Mouse (Mus musculus): ENCODE data around the gene Sfxn5. TPM values are rescaled to one million over a fixed set of nuclear protein-coding genes. Genes with fewer than 3 reads are reported as not detected.

Gene Sfxn5
- polyA plus RNA-seq, 1 experiment from 2014 or later, result 8.3 TPM

GRCm38 (mm10) chr6:85332351-85332999 lies 747 bp downstream of the Sfxn5 start:
- ATAC-seq (ENCODE audit: insufficient number of reproducible peaks, insufficient read depth, low FRiP score, low TSS enrichment, low read depth), result peak; percentile 58
- H3K27me3 ChIP-seq, result peaks cover 47% of the 10 kb centered on the region
- peaks cover 14% of the 10 kb centered on the region for H3K4me1 ChIP-seq (replicated peaks)
- peak overlapping the region; percentile 68 for H3K4me3 ChIP-seq (replicated peaks)
- no peaks in the 10 kb centered on the region for H3K9me3 ChIP-seq
- H3K36me3 ChIP-seq, result 0 out of 2 replicates have a peak, but pooled peaks cover 10% of the 10 kb centered on the region
- H3K27ac ChIP-seq, result 0 out of 2 replicates have a peak overlapping the region, but pooled peaks have one; percentile 17
- peak overlapping the region; percentile 96 for H3K4me2 ChIP-seq
- peak overlapping the region; percentile 71 for H3K9ac ChIP-seq (replicated peaks)
- WGBS, result under 1% methylated on average over 41 of the region's 41 CpGs

DNA sequence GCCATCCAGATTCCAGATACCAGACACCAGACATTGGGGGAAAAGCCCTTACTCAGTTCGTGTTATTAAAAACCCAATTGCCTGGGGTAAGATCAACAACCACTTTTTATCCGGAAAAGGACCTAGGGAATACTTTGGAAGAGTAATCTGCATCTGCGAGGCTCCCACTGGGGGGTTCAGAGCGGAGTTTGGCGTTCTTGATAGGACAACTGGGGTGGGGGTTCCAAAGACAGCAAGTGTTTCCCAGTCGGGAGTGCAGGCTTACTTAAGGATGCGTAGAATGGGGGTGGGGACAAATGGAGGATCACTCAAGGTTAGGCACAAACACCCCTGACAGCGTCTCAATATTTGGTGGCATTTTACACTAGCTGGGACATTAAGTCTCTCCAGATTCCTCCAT lies 1.5 kb downstream of the Sfxn5 start:
- Histone ChIP-seq H3K9ac (replicated peaks) (no peak overlapping the region), H3K27me3 (peaks cover 40% of the 10 kb centered on the region), H3K4me3 (replicated peaks) (peak overlapping the region; percentile 68), H3K4me1 (replicated peaks) (peaks cover 14% of the 10 kb centered on the region), H3K36me3 (0 out of 2 replicates have a peak, but pooled peaks cover 3% of the 10 kb centered on the region), H3K9me3 (no peaks in the 10 kb centered on the region), H3K4me2 (peak overlapping the region; percentile 96), H3K27ac (no peak overlapping the region)
- no peak for ATAC-seq (ENCODE audit: insufficient number of reproducible peaks, insufficient read depth, low FRiP score, low TSS enrichment, low read depth)
- 10% methylated on average over 8 of the region's 8 CpGs for WGBS

GRCm38 (mm10) chr6:85331221-85331735 lies 1.9 kb downstream of the Sfxn5 start:
- peaks cover 35% of the 10 kb centered on the region for H3K27me3 ChIP-seq
- no peak for ATAC-seq (ENCODE audit: insufficient number of reproducible peaks, insufficient read depth, low FRiP score, low TSS enrichment, low read depth)
- H3K4me3 ChIP-seq (replicated peaks), result no peak overlapping the region
- H3K4me1 ChIP-seq (replicated peaks), result peaks cover 14% of the 10 kb centered on the region
- WGBS, result 51% methylated on average over 6 of the region's 6 CpGs
- H3K9me3 ChIP-seq, result no peaks in the 10 kb centered on the region
- H3K36me3 ChIP-seq, result no peaks in the 10 kb centered on the region
- H3K9ac ChIP-seq (replicated peaks), result no peak overlapping the region
- no peak overlapping the region for H3K4me2 ChIP-seq
- no peak overlapping the region for H3K27ac ChIP-seq

GRCm38 (mm10) chr6:85329666-85330185 lies 3.5 kb downstream of the Sfxn5 start:
- ATAC-seq (ENCODE audit: insufficient number of reproducible peaks, insufficient read depth, low FRiP score, low TSS enrichment, low read depth), result no peak
- Histone ChIP-seq H3K4me3 (replicated peaks) (no peak overlapping the region), H3K27me3 (peaks cover 23% of the 10 kb centered on the region), H3K27ac (no peak overlapping the region), H3K9me3 (no peaks in the 10 kb centered on the region), H3K9ac (replicated peaks) (no peak overlapping the region), H3K4me2 (no peak overlapping the region), H3K4me1 (replicated peaks) (peaks cover 17% of the 10 kb centered on the region), H3K36me3 (no peaks in the 10 kb centered on the region)
- WGBS, result 88% methylated on average over 4 of the region's 4 CpGs

DNA sequence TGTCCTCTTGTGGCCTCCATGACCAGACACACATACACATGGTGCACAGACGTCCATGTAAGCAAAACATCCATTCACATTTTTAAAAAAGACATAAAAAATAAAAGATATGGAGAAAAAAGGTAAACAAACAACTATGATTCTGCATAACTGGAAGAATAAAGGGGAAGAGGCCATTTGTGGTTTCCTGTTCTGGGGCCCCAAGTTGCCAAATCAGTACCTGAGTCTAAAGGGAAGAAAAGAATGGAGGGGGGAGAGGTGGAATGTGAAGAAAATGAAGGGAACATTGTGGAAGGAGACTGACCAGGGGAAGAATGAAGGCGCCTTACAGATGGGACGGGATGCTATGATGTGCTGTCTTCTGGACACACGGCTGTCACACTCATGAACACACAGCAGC lies 6.7 kb downstream of the Sfxn5 start:
- peaks cover 11% of the 10 kb centered on the region for H3K27me3 ChIP-seq
- ATAC-seq (ENCODE audit: insufficient number of reproducible peaks, insufficient read depth, low FRiP score, low TSS enrichment, low read depth), result no peak
- no peaks in the 10 kb centered on the region for H3K9me3 ChIP-seq
- H3K36me3 ChIP-seq, result no peaks in the 10 kb centered on the region
- 83% methylated on average over 4 of the region's 4 CpGs for WGBS
- H3K4me2 ChIP-seq, result no peak overlapping the region
- H3K9ac ChIP-seq (replicated peaks), result no peak overlapping the region
- no peak overlapping the region for H3K4me3 ChIP-seq (replicated peaks)
- peaks cover 3% of the 10 kb centered on the region; the same call in 1 of the 2 replicates for H3K4me1 ChIP-seq (replicated peaks)
- no peak overlapping the region for H3K27ac ChIP-seq

GRCm38 (mm10) chr6:85325109-85325508 lies 8.1 kb downstream of the Sfxn5 start:
- H3K4me3 ChIP-seq (replicated peaks), result no peak overlapping the region
- H3K9me3 ChIP-seq, result no peaks in the 10 kb centered on the region; the same call in 1 of the 2 replicates
- no peak for ATAC-seq (ENCODE audit: insufficient number of reproducible peaks, insufficient read depth, low FRiP score, low TSS enrichment, low read depth)
- WGBS, result 55% methylated on average over 2 of the region's 2 CpGs
- no peaks in the 10 kb centered on the region for H3K36me3 ChIP-seq
- peaks cover 3% of the 10 kb centered on the region; the same call in 1 of the 2 replicates for H3K4me1 ChIP-seq (replicated peaks)
- H3K4me2 ChIP-seq, result no peak overlapping the region
- no peaks in the 10 kb centered on the region; the same call in 1 of the 2 replicates for H3K27me3 ChIP-seq
- no peak overlapping the region for H3K9ac ChIP-seq (replicated peaks)
- H3K27ac ChIP-seq, result no peak overlapping the region

DNA sequence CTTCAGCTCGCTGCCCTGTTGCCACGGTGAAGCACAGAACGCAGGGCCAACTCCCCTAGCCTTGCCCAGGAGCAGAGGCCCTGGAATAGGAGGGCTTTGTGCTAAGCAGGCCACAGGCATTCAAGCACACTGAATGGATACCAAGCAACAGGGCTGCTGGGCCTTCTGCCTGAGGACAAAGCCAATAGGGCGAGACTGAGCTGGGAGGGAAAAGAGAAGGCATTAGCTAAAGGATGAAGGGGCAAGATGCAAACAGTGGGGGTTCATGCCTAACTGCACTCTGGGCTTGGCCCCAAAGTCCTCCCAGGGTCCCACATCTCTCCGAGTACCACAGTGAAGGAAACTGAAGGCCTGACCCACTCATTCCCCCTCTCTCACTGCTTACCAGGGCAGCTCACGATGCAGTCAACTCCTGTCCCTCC lies 12.8 kb downstream of the Sfxn5 start:
- WGBS, result 82% methylated on average over 6 of the region's 6 CpGs
- Histone ChIP-seq H3K4me2 (no peak overlapping the region), H3K9me3 (no peaks in the 10 kb centered on the region; the same call in 1 of the 2 replicates), H3K4me1 (replicated peaks) (peaks cover 3% of the 10 kb centered on the region; the same call in 1 of the 2 replicates), H3K4me3 (replicated peaks) (no peak overlapping the region), H3K27me3 (no peaks in the 10 kb centered on the region), H3K27ac (no peak overlapping the region), H3K36me3 (no peaks in the 10 kb centered on the region), H3K9ac (replicated peaks) (no peak overlapping the region)
- ATAC-seq (ENCODE audit: insufficient number of reproducible peaks, insufficient read depth, low FRiP score, low TSS enrichment, low read depth), result no peak

DNA sequence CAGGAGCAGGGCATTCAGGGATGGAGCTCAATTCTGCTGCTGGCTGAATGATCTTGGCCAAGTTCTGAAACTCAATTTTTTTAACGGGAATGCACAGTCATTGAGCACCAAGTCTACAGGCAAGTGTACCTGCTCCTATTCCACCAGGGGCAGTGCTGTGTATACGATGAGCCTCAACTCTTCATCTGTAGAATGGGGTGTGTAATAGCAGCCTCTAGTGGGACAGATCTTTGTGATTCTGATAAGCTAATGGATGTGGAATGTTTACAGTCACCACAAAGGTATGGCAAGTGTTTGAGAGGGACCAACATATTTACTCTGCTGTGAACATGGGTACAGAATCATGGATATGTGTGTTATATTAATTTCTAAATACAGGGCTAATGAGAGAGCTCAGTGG lies 17.0 kb downstream of the Sfxn5 start:
- ATAC-seq (ENCODE audit: insufficient number of reproducible peaks, insufficient read depth, low FRiP score, low TSS enrichment, low read depth), result no peak
- Histone ChIP-seq H3K36me3 (no peaks in the 10 kb centered on the region), H3K9ac (replicated peaks) (no peak overlapping the region), H3K4me1 (replicated peaks) (peaks cover 10% of the 10 kb centered on the region; the same call in 1 of the 2 replicates), H3K27ac (no peak overlapping the region), H3K27me3 (no peaks in the 10 kb centered on the region), H3K4me2 (no peak overlapping the region), H3K4me3 (replicated peaks) (no peak overlapping the region), H3K9me3 (no peaks in the 10 kb centered on the region; the same call in 1 of the 2 replicates)
- 90% methylated on average over 2 of the region's 2 CpGs for WGBS

GRCm38 (mm10) chr6:85314064-85314798 lies 19.0 kb downstream of the Sfxn5 start:
- no peaks in the 10 kb centered on the region for H3K9me3 ChIP-seq
- no peak overlapping the region for H3K9ac ChIP-seq (replicated peaks)
- H3K27ac ChIP-seq, result no peak overlapping the region
- no peak for ATAC-seq (ENCODE audit: insufficient number of reproducible peaks, insufficient read depth, low FRiP score, low TSS enrichment, low read depth)
- H3K4me2 ChIP-seq, result no peak overlapping the region
- H3K4me3 ChIP-seq (replicated peaks), result no peak overlapping the region
- no peaks in the 10 kb centered on the region for H3K36me3 ChIP-seq
- WGBS, result 49% methylated on average over 9 of the region's 9 CpGs
- no peaks in the 10 kb centered on the region for H3K27me3 ChIP-seq
- H3K4me1 ChIP-seq (replicated peaks), result peaks cover 10% of the 10 kb centered on the region; the same call in 1 of the 2 replicates

DNA sequence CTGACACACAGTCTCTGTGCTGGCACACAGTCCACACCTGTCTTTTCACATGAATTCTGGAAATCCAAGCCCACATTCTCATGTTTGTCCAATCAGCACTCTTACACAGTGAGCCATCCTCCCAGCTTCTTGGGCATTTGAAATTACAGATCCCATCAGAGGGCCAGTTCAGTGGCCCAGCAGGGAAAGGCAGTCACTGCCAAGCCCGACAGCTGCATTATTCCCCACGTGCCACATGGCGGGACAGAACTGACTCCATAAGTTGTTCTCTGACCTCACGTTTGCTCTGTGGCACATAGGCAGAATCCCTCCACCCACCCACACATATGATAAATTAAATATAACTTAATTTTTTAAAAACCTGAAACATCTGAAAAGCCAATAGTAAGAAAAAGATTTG lies 25.3 kb downstream of the Sfxn5 start:
- Histone ChIP-seq H3K27ac (no peak overlapping the region), H3K4me1 (replicated peaks) (peaks cover 2% of the 10 kb centered on the region), H3K27me3 (no peaks in the 10 kb centered on the region), H3K9me3 (no peaks in the 10 kb centered on the region), H3K36me3 (no peaks in the 10 kb centered on the region), H3K4me2 (no peak overlapping the region), H3K4me3 (replicated peaks) (no peak overlapping the region), H3K9ac (replicated peaks) (no peak overlapping the region)
- WGBS, result 78% methylated on average over 4 of the region's 4 CpGs
- ATAC-seq (ENCODE audit: insufficient number of reproducible peaks, insufficient read depth, low FRiP score, low TSS enrichment, low read depth), result no peak

DNA sequence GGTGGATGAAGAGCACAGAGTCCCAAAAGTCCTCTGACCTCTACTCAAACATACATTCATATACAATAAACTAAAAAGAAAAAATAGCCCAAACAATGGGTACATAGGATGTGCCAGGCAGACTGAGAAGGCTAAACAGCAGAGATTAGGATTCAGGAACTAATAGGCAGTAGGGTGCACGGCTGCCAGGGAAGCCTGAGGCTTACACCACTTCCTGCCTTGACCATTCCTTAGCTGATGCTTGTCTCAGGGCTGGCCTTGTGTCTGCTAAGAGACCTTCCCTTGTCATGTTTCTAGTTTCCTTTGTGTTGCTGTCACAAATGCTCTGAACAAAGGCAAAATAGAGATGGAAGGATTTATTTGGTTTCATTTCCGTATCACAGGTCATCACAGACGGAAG lies 26.8 kb downstream of the Sfxn5 start:
- H3K4me3 ChIP-seq (replicated peaks), result no peak overlapping the region
- no peaks in the 10 kb centered on the region for H3K27me3 ChIP-seq
- no peaks in the 10 kb centered on the region for H3K36me3 ChIP-seq
- peaks cover 2% of the 10 kb centered on the region; the same call in 1 of the 2 replicates for H3K9me3 ChIP-seq
- H3K27ac ChIP-seq, result no peak overlapping the region
- H3K4me1 ChIP-seq (replicated peaks), result peaks cover 11% of the 10 kb centered on the region
- WGBS, result 87% methylated on average over 3 of the region's 3 CpGs
- no peak for ATAC-seq (ENCODE audit: insufficient number of reproducible peaks, insufficient read depth, low FRiP score, low TSS enrichment, low read depth)
- H3K9ac ChIP-seq (replicated peaks), result no peak overlapping the region
- no peak overlapping the region for H3K4me2 ChIP-seq

All from limb, embryonic 12.5 days (tissue).